Mouse (Mus musculus) neural tube, embryonic 12.5 days (tissue): ENCODE measurements around the gene Rbbp4. TPM values are rescaled to one million over a fixed set of nuclear protein-coding genes. Genes with fewer than 3 reads are reported as not detected.

ENCODE experiments used
- ATAC-seq: fragments of 200-750 bp; cut with Nextera tagmentation; 2 replicates; pipeline ENCODE4 v1.8.0; 2017; ENCODE audit warnings: low read depth, mild to moderate bottlenecking, moderate TSS enrichment, moderate library complexity; ENCODE audit not compliant: low FRiP score
- H3K27ac ChIP-seq: fragments of 300-500 bp; sonication (generic); 2 replicates; pipeline ENCODE4 v1.5.1; 2016
- H3K27me3 ChIP-seq: fragments of 300-500 bp; sonication (generic); replicated peaks from 2 replicates; pipeline ENCODE4 v1.6.1; 2016; ENCODE audit warnings: mild to moderate bottlenecking
- H3K36me3 ChIP-seq: fragments of 300-500 bp; sonication (generic); 2 replicates; pipeline ENCODE4 v1.6.1; 2016; ENCODE audit warnings: mild to moderate bottlenecking
- H3K4me1 ChIP-seq: fragments of 300-500 bp; sonication (generic); 2 replicates; pipeline ENCODE4 v1.6.1; 2016
- H3K4me2 ChIP-seq: fragments of 300-500 bp; sonication (generic); replicated peaks from 2 replicates; pipeline ENCODE4 v1.6.1; 2016; ENCODE audit warnings: mild to moderate bottlenecking
- H3K4me3 ChIP-seq: fragments of 300-500 bp; sonication (generic); 2 replicates; pipeline ENCODE4 v1.5.1; 2016
- H3K9ac ChIP-seq: fragments of 300-500 bp; sonication (generic); 2 replicates; pipeline ENCODE4 v1.6.1; 2016; ENCODE audit warnings: mild to moderate bottlenecking
- H3K9me3 ChIP-seq: fragments of 300-500 bp; sonication (generic); 2 replicates; pipeline ENCODE4 v1.6.1; 2016; ENCODE audit warnings: mild to moderate bottlenecking
- whole genome bisulfite sequencing: fragments of 180-500 bp; shearing (Covaris S2); methylation state at CpG from one replicate; pipeline ENCODE4 v1.1.7; 2016; 5-methylcytosine and 5-hydroxymethylcytosine counted together
- microRNA-seq: library from miRNA; unstranded; fragments of <30 nt; microRNA quantifications from one replicate; pipeline ENCODE4, GENCODE M21; 2017
- polyA plus RNA-seq: library from polyadenylated mRNA; unstranded; fragments of >200 nt; fragmentation: Nextera tagmentation; extraction: Ambion mirVana; gene quantifications from 2 replicates; pipeline ENCODE4 v1.2.1, GENCODE M21; 2016

Rbbp4 gene
- polyA plus RNA-seq, 1 experiment from 2014 or later = 451 TPM

DNA sequence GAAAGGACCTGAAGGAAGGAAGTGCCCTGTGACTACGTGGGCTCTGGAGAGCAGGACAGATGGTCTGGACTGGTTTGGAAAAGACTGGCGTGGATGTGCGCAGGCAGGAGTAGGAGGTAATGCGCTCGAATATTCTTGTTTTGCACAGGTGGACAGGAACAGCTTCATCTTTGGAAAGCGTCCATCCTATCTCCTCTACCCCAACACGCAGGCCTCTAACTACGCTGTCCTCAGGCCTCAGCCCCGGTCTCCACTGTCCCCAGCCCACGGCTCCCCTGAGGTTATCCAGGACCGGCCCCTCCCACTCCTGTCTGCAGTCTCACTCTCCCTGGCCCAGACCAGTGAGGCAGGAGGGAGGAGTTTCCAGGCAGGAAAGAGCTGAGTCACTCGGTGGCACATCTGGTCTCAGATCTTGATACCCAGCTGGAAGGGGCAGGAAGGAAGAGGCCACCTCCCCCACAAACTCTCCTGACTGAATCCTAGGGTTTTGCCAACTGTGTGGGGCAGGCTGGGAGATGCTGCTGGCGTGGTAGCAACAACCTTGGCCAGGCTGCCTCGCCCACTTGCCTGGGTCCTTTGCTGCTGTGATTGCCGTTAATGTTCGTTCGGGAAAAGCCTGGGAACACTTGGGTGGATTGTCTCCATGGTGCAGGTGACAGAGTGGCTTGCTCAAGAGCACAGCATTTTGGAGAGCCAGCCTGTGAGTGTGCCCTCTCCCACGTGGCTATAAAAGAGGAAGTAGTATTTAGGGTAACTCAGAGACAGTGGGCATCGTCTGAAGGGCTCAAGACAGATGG lies 71.7 kb downstream of the Rbbp4 start:
- Histone ChIP-seq H3K4me2 (0 out of 2 replicates have a peak overlapping the region, but pooled peaks have one; percentile 20), H3K4me3 (no peak overlapping the region), H3K36me3 (no peaks in the 10 kb centered on the region), H3K27ac (no peak overlapping the region), H3K4me1 (peaks cover 13% of the 10 kb centered on the region; the same call in 1 of the 2 replicates), H3K27me3 (no peaks in the 10 kb centered on the region), H3K9ac (no peak overlapping the region), H3K9me3 (no peaks in the 10 kb centered on the region)
- ATAC-seq = no peak
- 39% methylated on average over 19 of the region's 19 CpGs for WGBS

DNA sequence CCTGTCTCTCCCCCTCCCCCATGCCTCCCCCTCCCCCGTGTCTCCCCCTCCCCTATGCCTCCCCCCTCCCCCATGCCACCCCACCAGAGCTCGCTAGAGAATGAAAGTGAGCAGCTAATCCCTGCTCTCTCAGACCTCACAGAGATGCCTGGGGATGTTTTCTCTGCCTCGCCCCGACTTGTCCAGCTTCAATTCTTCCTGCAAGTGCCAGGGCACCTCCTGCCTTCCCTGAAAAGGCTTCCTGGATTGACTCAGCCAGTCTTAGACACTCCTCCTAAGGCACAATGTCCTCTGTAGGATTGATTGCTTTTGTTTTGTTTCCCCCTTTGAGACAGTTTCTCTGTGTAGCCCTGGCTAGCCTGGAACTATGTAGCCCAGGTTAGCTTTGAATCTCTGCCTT lies 74.0 kb downstream of the Rbbp4 start, which contains the start of gene C77080:
TSS of gene C77080 (minus strand) at position 209 of the 400 bp plus-strand sequence.
- Histone ChIP-seq H3K9ac (no peak within 1 kb of the TSS), H3K4me1 (peaks cover 19% of the 10 kb centered on the region), H3K27me3 (no peaks in the 10 kb centered on the region), H3K9me3 (no peaks in the 10 kb centered on the region), H3K27ac (no peak within 1 kb of the TSS), H3K4me2 (0 out of 2 replicates have a peak within 1 kb of the TSS, but pooled peaks have one; percentile 4), H3K4me3 (no peak within 1 kb of the TSS), H3K36me3 (no peaks in the 10 kb centered on the region)
- WGBS = 22% methylated on average over 2 of the region's 4 CpGs
- ATAC-seq = no peak

DNA sequence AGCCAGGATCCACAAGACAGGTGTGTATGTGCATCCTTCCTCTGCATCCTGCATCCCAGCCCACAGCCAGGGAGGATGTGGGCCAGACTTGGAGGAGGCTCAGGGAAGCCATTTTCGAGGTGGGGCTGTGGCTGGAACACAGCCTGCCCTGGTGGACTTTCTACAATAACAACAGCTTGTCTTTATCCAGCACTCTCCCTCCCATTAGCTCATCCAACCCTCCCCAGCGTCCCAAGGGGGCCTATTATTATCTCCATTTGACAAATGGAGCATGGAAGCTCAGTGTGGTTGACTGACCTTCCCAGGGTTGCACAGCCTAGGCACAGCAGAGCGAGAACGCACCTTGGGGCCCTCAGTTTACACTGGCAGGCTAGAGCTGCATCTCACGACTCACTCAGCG lies 74.5 kb downstream of the Rbbp4 start:
- Histone ChIP-seq H3K4me2 (0 out of 2 replicates have a peak overlapping the region, but pooled peaks have one; percentile 4), H3K36me3 (no peaks in the 10 kb centered on the region), H3K27ac (no peak overlapping the region), H3K27me3 (no peaks in the 10 kb centered on the region), H3K9ac (no peak overlapping the region), H3K9me3 (no peaks in the 10 kb centered on the region), H3K4me1 (peaks cover 19% of the 10 kb centered on the region), H3K4me3 (no peak overlapping the region)
- no peak for ATAC-seq
- 15% methylated on average over 6 of the region's 6 CpGs for WGBS

DNA sequence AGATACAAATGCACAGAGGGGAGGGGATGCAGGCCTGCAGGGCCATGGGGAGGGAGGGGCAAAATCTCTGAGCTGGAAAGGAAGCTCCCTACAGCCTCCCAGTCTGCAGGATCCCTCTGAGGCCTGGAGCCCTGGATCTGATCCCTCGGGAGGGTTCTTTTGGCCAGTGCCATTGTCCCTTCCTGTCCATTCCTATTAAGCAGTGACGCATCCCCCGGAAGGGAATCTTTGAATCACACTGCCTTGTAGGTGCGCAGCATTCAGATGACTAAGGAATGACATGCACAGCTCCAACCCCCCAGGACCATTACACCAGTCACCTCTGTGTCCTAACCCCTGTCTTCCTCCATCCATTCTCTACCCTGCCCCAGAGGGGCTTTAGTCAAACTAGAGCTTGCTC lies 76.1 kb downstream of the Rbbp4 start:
- H3K27me3 ChIP-seq = no peaks in the 10 kb centered on the region
- no peak overlapping the region for H3K9ac ChIP-seq
- no peaks in the 10 kb centered on the region for H3K36me3 ChIP-seq
- H3K4me1 ChIP-seq = peaks cover 19% of the 10 kb centered on the region
- no peak overlapping the region for H3K27ac ChIP-seq
- 68% methylated on average over 4 of the region's 4 CpGs for WGBS
- no peak overlapping the region for H3K4me2 ChIP-seq
- no peak overlapping the region for H3K4me3 ChIP-seq
- no peaks in the 10 kb centered on the region for H3K9me3 ChIP-seq
- ATAC-seq = no peak

Small RNA genes lying within 50 kb of the gene (microRNA-seq; reads per million reads assigned to microRNA genes)
- gene Gm22994 = not detected

Other genes with a start within 250 kb of the Rbbp4 start
- gene Tmem54, start 229.8 kb downstream of the Rbbp4 start, polyA plus RNA-seq = 0.68 and 0.79 TPM in 2 replicates
- 19.8 and 21.3 TPM in 2 replicates for gene Hpca, start 213.3 kb downstream of the Rbbp4 start, polyA plus RNA-seq
- 21.7 and 21.8 TPM in 2 replicates for gene Fndc5, start 198.4 kb downstream of the Rbbp4 start, polyA plus RNA-seq
- gene S100pbp, start 145.6 kb downstream of the Rbbp4 start, polyA plus RNA-seq = 20.5 and 21.6 TPM in 2 replicates
- gene Yars, start 145.6 kb downstream of the Rbbp4 start, polyA plus RNA-seq = 103 and 111 TPM in 2 replicates
- 4.0 and 4.6 TPM in 2 replicates for gene C77080, start 74.0 kb downstream of the Rbbp4 start, polyA plus RNA-seq
- gene Sync, start 47.8 kb downstream of the Rbbp4 start, polyA plus RNA-seq = 1.7 and 1.9 TPM in 2 replicates
- gene Zbtb8os, start 325 bp upstream of the Rbbp4 start, polyA plus RNA-seq = 34.2 and 38.0 TPM in 2 replicates
- 12.5 and 15.4 TPM in 2 replicates for gene Zbtb8a, start 42.7 kb upstream of the Rbbp4 start, polyA plus RNA-seq
- 4.9 and 5.0 TPM in 2 replicates for gene Zbtb8b, start 105.5 kb upstream of the Rbbp4 start, polyA plus RNA-seq
- gene Bsdc1, start 126.2 kb upstream of the Rbbp4 start, polyA plus RNA-seq = 31.9 and 33.1 TPM in 2 replicates
- gene Tssk3, start 155.7 kb upstream of the Rbbp4 start, polyA plus RNA-seq = not detected in 2 replicates
- gene Fam229a, start 155.8 kb upstream of the Rbbp4 start, polyA plus RNA-seq = not detected in 2 replicates
- 2,122 and 2,278 TPM in 2 replicates for gene Marcksl1, start 178.2 kb upstream of the Rbbp4 start, polyA plus RNA-seq
- gene Hdac1, start 207.3 kb upstream of the Rbbp4 start, polyA plus RNA-seq = 179 and 192 TPM in 2 replicates
- 7.8 and 8.0 TPM in 2 replicates for gene Lck, start 238.3 kb upstream of the Rbbp4 start, polyA plus RNA-seq
- 1.5 and 2.2 TPM in 2 replicates for gene Fam167b, start 243.2 kb upstream of the Rbbp4 start, polyA plus RNA-seq